Mouse (Mus musculus): ENCODE measurements at regions not wholly inside any gene's neighbourhood (a gene's known extent, or its start where the extent isn't known, plus 50 kb on each side); places are given as distances from the start of the nearest gene placed in this dataset.

DNA sequence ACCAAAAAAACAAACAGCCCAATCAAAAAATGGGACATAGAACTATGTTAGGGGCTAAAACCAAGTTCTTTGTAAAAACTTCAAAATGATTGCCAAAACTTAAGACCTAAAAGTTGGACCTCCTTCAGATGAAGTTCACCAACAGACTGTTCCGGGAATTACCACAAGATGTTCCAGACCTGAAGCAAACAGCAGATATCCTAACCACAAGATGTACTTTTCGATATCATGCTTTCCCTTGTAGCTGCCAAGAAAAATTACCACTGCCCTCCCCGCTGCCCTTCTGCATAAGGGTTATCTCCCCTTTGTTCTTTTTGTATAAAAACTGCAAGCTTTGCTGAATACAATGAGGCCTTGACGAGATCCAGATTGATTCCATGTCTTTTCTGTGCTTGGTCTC is 214.0 kb upstream of the Ube2dnl1 start:
- DNase-seq (ENCODE audit: low read depth): no peak
- TF ChIP-seq POLR2A (IDR thresholded peaks at IDR 0.05; ENCODE audit: borderline replicate concordance, extremely low read depth, insufficient read depth, insufficient read length, poor library complexity, severe bottlenecking) (no peak), CTCF (IDR thresholded peaks at IDR 0.05; ENCODE audit: borderline replicate concordance, extremely low read depth, insufficient read depth, insufficient read length) (no peak)

DNA sequence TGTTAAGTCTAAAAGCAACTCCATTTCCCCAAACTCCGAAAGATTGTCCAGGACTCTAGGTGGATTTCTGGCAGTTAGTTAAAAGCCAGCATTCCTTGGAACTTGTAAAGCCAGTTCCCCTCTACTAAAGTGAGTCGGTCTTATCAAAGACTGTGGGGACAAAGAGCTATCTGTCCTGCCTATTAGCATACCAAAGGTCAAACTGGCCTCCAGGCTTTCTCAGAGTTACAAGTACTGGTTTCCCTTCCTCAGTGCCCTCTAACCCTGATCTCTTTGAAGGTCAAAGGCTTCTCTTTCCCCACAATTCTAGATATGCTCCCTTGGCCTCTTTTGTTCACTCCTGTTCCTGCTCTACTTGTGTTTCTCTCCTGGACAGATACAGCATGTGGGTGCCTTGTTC is 210.3 kb upstream of the Ube2dnl1 start:
- no peak for DNase-seq (ENCODE audit: low read depth)
- no peak for TF ChIP-seq POLR2A (IDR thresholded peaks at IDR 0.05; ENCODE audit: borderline replicate concordance, extremely low read depth, insufficient read depth, insufficient read length, poor library complexity, severe bottlenecking)
- no peak for TF ChIP-seq CTCF (IDR thresholded peaks at IDR 0.05; ENCODE audit: borderline replicate concordance, extremely low read depth, insufficient read depth, insufficient read length)

DNA sequence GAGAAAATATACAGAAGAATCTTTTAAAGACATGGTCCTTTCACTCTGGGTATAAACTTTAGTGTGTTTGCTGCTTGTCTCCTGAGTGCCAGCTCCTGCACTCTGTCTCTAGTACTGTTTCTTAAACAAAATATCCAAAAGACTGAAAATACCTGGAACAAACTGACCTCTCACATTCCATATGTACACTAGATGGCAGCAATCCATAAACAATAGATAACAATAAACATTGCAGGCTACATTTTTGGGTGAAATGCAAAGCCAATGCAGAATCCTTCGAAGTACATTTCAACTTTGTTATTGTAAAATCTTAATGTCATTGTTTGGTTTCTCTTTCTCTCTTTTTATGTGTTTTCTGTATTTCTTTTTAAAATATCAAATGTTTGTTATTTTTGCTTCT is 176.6 kb upstream of the Ube2dnl1 start:
- DNase-seq (ENCODE audit: low read depth): peak; percentile 3
- TF ChIP-seq CTCF (IDR thresholded peaks at IDR 0.05; ENCODE audit: borderline replicate concordance, extremely low read depth, insufficient read depth, insufficient read length) (no peak), POLR2A (IDR thresholded peaks at IDR 0.05; ENCODE audit: borderline replicate concordance, extremely low read depth, insufficient read depth, insufficient read length, poor library complexity, severe bottlenecking) (no peak)
